Mouse (Mus musculus): ENCODE results near the gene Atp8a2. TPM values are rescaled to one million over a fixed set of nuclear protein-coding genes. Genes with fewer than 3 reads are reported as not detected.
"Not testable (repeated sequence)": the region's sequence is repeated elsewhere in the genome, so short reads cannot be mapped to it uniquely, and the experiment has no call there.

The Atp8a2 gene
- total RNA-seq, 2 experiments from 2014 or later, result 5.6 to 8.1 TPM

- DNase-seq, result no peak
Observed at GRCm38 (mm10) chr14:59839951-59840720, 356.8 kb downstream of the Atp8a2 start.

GRCm38 (mm10) chr14:59838446-59839259, 358.3 kb downstream of the Atp8a2 start:
- not testable (repeated sequence) for DNase-seq

GRCm38 (mm10) chr14:59837691-59838241, 359.2 kb downstream of the Atp8a2 start:
- not testable (repeated sequence) for DNase-seq

DNA sequence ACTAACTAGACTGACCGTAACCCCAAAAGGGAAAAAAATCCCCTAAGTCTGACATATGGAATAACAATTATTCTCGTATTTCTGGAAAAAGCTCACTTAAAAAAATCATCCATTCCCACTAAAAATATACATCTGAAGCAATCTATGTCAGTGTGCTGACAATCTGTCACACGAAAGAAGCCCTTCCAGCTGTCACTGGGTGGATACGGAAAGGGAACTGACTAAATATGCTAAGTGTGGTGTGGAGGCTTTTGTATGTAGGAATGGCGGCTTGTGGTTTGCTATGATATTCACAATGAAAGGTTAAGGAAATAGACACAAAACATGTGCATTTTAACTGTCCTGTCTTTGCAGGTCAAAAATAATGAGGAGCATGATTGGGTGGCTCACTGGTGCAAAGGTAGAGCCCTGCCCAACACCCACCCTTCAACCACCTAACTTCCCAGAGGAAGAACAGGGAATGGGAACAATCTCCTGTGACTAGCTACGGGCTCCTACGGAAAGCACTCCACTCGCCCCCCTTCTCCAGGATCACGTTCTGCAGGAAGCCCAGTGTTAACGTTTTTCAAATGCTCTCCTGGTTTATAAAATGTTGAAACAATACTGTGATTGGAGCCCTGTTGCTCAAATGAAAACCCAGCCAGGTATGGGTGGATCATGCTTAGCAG, 360.0 kb downstream of the Atp8a2 start:
- DNase-seq, result no peak

DNA sequence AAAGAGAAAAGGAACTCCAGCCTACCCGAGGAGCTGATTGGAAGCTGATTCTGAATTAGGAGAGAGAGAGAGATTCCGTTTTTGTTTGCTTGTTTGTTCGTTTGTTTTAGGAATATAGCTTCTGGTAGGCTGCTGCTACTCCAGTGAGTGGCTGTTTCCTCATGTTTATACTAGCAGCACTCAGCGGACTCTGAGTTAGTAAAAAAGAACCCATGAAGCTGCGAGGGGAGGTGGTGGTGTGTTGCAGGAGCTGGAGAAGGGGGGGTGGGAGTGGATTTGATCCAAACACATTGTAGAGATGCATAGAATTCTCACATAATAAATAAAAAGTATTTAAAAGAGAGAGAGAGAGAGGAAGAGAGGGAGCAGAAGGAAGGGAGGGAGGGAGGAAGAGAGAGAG, 367.4 kb downstream of the Atp8a2 start:
- no peak for DNase-seq

- no peak for DNase-seq
Observed at GRCm38 (mm10) chr14:59827409-59827808, 369.6 kb downstream of the Atp8a2 start.

GRCm38 (mm10) chr14:59820115-59820419, 376.9 kb downstream of the Atp8a2 start:
- no peak for DNase-seq

GRCm38 (mm10) chr14:59819215-59820114, 377.5 kb downstream of the Atp8a2 start:
- DNase-seq, result no peak

- DNase-seq, result not testable (repeated sequence)
Observed at GRCm38 (mm10) chr14:59810316-59810715, 386.7 kb downstream of the Atp8a2 start.

GRCm38 (mm10) chr14:59809790-59810189, 387.2 kb downstream of the Atp8a2 start:
- no peak for DNase-seq

DNA sequence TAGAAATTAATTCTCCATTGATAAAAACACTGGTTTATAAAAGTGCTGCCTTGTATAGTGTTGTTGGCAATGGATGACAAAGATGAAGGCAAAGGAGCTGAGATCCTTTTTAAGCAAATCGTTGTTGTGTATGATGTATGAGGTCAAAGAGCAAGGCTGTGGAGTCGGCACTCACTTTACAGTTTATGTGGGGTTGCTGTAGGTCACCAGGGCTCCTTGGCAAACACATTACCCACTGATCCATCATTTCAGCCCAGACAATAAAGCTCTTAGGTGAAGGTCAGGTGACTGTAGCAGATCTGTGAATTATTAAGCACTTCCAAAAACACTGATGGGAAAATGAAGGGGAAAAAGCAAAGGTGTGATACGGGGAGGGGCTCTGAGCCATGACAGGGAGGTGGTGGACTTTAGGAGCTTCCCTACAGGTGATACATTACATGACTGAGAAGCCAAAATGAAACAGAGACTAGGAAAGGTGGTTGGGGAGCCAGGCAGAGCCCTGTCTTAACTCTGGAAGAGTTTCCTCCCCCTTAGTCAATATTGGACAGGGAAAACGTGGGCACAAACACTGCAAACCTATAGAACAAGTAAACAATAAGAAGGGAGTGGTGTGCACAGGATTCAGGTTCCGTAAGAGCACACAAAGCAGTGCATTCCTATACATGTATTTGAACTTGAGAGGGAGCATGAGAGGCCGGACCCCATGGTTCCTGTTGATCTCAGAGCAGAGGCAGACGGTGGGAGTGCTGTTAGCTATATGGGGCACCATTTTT, 389.3 kb downstream of the Atp8a2 start:
- no peak for DNase-seq

- no peak for DNase-seq
Observed at GRCm38 (mm10) chr14:59806910-59807309, 390.1 kb downstream of the Atp8a2 start.

- DNase-seq, result no peak
Observed at GRCm38 (mm10) chr14:59806159-59806558, 390.8 kb downstream of the Atp8a2 start.

GRCm38 (mm10) chr14:59805683-59806082, 391.3 kb downstream of the Atp8a2 start:
- no peak for DNase-seq

GRCm38 (mm10) chr14:59801961-59802599, 394.9 kb downstream of the Atp8a2 start:
- DNase-seq, result peak; percentile 56

DNA sequence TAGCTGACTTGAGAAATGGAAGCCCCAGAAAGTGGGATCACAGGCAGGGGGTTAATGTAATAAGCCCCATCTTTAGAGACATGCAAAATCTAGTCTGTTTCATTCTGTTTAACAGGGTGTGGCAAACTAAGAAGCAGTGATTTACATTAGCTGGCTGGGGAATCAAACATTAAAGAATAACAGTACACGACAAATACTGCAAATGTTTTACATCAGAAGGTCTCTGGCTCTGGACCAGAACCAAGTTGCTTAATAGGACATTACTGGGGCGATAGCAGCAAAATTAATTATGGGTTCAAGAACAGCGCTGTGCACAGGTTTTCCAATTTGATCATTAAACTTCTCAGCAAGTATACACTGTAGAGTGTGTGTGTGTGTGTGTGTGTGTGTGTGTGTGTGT, 397.5 kb downstream of the Atp8a2 start:
- DNase-seq, result no peak

- no peak for DNase-seq
Observed at GRCm38 (mm10) chr14:59793841-59794240, 403.1 kb downstream of the Atp8a2 start.

- DNase-seq, result no peak
Observed at GRCm38 (mm10) chr14:59783348-59784341, 413.3 kb downstream of the Atp8a2 start.

DNA sequence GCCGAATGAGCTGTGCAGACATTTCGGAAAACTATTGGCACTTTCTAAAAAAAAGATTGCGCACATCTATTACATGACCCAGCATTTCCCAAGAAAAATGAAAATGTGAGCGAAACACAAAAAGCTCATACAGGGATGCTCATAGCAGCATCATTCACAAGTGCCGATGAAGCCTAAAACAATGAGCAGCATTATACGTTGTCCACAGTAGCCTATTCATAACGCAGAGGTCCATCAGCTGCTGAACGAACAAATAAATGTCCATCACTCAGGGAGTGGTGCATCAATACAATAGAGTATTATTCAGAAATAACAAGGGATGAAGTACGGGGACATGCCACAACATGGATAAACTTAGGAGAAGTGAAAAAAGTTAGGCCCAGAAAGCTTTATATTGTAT, 416.6 kb downstream of the Atp8a2 start:
- no peak for DNase-seq

Data from heart, postnatal 4 days (tissue).